In the genomic region with DNA sequence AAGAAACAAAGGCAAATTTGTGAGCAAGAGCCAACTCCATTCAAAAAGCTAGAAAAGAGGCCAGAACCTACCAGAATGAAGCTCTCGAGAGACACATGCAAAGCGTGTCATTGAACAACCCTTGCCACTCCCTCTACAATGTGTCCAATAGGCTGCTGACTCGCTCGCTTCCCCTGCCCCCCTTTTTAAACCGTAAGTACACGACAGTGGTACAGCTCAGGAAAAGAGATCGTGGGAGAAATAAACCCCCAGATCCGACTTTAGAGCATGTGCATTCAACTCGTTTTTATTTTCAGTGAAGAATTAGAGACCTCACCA, we compare ENCODE assay signal across 9 mouse cellular contexts.
A peak's percentile ranks its signal among the peaks of the same experiment; 100 is the strongest.
DNase-seq lines count a peak whose midpoint lies in the region; ATAC-seq and TF ChIP-seq lines count a peak whose summit lies in the region.
"Had no signal": no experiment of that assay in that cellular context is flagged by ENCODE, and none has a peak within 500 bp of the region (broad histone marks: within the 10 kb centered on the region; RNA-seq: fewer than 3 reads in every experiment).

No protein-coding gene starts in this region.

- no peak overlapping the region for H3K9ac ChIP-seq in lung, embryonic 14.5 days
- no peak overlapping the region for H3K9ac ChIP-seq in forebrain, embryonic 12.5 days
- H3K9ac ChIP-seq in limb, embryonic 15.5 days, result no peak overlapping the region
- H3K9ac ChIP-seq in stomach, embryonic 14.5 days (replicated peaks; ENCODE audit: low read depth, low read length), result no peak overlapping the region
- H3K9ac ChIP-seq: heart, embryonic 12.5 days had no signal

- H3K4me3 ChIP-seq in lung, embryonic 14.5 days (ENCODE audit: low read depth, low read length), result no peak overlapping the region
- H3K4me3 ChIP-seq in lung, adult 2 months (replicated peaks; ENCODE audit: extremely low read depth, low read depth, low read length), result no peak overlapping the region
- peak overlapping the region; percentile 19 for H3K4me3 ChIP-seq in forebrain, embryonic 12.5 days (replicated peaks)
- H3K4me3 ChIP-seq in limb, embryonic 15.5 days, result no peak overlapping the region
- H3K4me3 ChIP-seq in stomach, embryonic 14.5 days (ENCODE audit: low read depth, low read length), result no peak overlapping the region
- H3K4me3 ChIP-seq: heart, embryonic 12.5 days had no signal

- no peaks in the 10 kb centered on the region for H3K4me1 ChIP-seq in lung, embryonic 14.5 days (ENCODE audit: insufficient read depth)
- H3K4me1 ChIP-seq in lung, adult 2 months (ENCODE audit: control insufficient read depth, insufficient read depth, low read length), result no peaks in the 10 kb centered on the region; the same call in 1 of the 2 replicates
- H3K4me1 ChIP-seq in forebrain, embryonic 12.5 days, result peaks cover 14% of the 10 kb centered on the region
- 0 out of 2 replicates have a peak, but pooled peaks cover 3% of the 10 kb centered on the region for H3K4me1 ChIP-seq in limb, embryonic 15.5 days
- H3K4me1 ChIP-seq in stomach, embryonic 14.5 days (ENCODE audit: control insufficient read depth, insufficient read depth, low read length), result no peaks in the 10 kb centered on the region; the same call in 1 of the 2 replicates
- H3K4me1 ChIP-seq: heart, embryonic 12.5 days had no signal

- no peak for TF ChIP-seq CTCF in lung, embryonic 14.5 days (IDR thresholded peaks at IDR 0.05; ENCODE audit: low read depth)
- no peak for TF ChIP-seq CTCF in lung, adult 2 months (IDR thresholded peaks at IDR 0.05; ENCODE audit: insufficient read depth, low read length)

- WGBS in lung, embryonic 14.5 days, result 42% methylated on average over 9 of the region's 9 CpGs
- 40% methylated on average over 9 of the region's 9 CpGs for WGBS in lung, adult 2 months
- 25% methylated on average over 9 of the region's 9 CpGs for WGBS in forebrain, embryonic 12.5 days
- WGBS in limb, embryonic 15.5 days, result 50% methylated on average over 9 of the region's 9 CpGs
- 45% methylated on average over 9 of the region's 9 CpGs for WGBS in stomach, embryonic 14.5 days

- H3K27ac ChIP-seq in lung, embryonic 14.5 days (ENCODE audit: low read depth), result no peak overlapping the region
- H3K27ac ChIP-seq in forebrain, embryonic 12.5 days, result no peak overlapping the region
- H3K27ac ChIP-seq in limb, embryonic 15.5 days, result no peak overlapping the region
- H3K27ac ChIP-seq in stomach, embryonic 14.5 days (ENCODE audit: low read length), result no peak overlapping the region

- no peaks in the 10 kb centered on the region for H3K36me3 ChIP-seq in lung, embryonic 14.5 days (ENCODE audit: insufficient read depth)
- H3K36me3 ChIP-seq in forebrain, embryonic 12.5 days (replicated peaks), result no peaks in the 10 kb centered on the region
- H3K36me3 ChIP-seq in limb, embryonic 15.5 days, result no peaks in the 10 kb centered on the region
- no peaks in the 10 kb centered on the region for H3K36me3 ChIP-seq in stomach, embryonic 14.5 days (ENCODE audit: control insufficient read depth, insufficient read depth, low read length)
- H3K36me3 ChIP-seq: heart, embryonic 12.5 days had no signal

- peak; percentile 75 for DNase-seq in lung, embryonic 14.5 days
- DNase-seq in lung, adult 2 months, result no peak
- DNase-seq in gastrocnemius, postnatal 10 days, result no peak
- no peak for DNase-seq in heart, postnatal 4 days

- H3K27me3 ChIP-seq in lung, embryonic 14.5 days (ENCODE audit: insufficient read depth, low read length), result no peaks in the 10 kb centered on the region
- H3K27me3 ChIP-seq in forebrain, embryonic 12.5 days, result peaks cover 60% of the 10 kb centered on the region
- H3K27me3 ChIP-seq in limb, embryonic 15.5 days, result no peaks in the 10 kb centered on the region
- H3K27me3 ChIP-seq in stomach, embryonic 14.5 days (ENCODE audit: control insufficient read depth, insufficient read depth, low read length), result no peaks in the 10 kb centered on the region
- H3K27me3 ChIP-seq: heart, embryonic 12.5 days had no signal

- ATAC-seq in lung, embryonic 14.5 days (ENCODE audit: insufficient read depth), result peak; percentile 96
- peak; percentile 90 for ATAC-seq in forebrain, embryonic 12.5 days (ENCODE audit: low FRiP score)
- ATAC-seq in limb, embryonic 15.5 days (ENCODE audit: insufficient number of reproducible peaks, low FRiP score, low TSS enrichment, low read depth), result no peak; the same call in 1 of the 2 replicates
- ATAC-seq in stomach, embryonic 14.5 days (ENCODE audit: insufficient number of reproducible peaks, insufficient read depth, low FRiP score, low read depth), result peak; percentile 66; the same call in 1 of the 2 replicates
- no peak for ATAC-seq in erythroid progenitor cell, adult 5-6 weeks (replicated peaks; ENCODE audit: low FRiP score, poor library complexity, severe bottlenecking)

- H3K9me3 ChIP-seq in lung, embryonic 14.5 days (ENCODE audit: low read depth, low read length), result no peaks in the 10 kb centered on the region
- no peaks in the 10 kb centered on the region for H3K9me3 ChIP-seq in forebrain, embryonic 12.5 days
- no peaks in the 10 kb centered on the region for H3K9me3 ChIP-seq in limb, embryonic 15.5 days
- no peaks in the 10 kb centered on the region for H3K9me3 ChIP-seq in stomach, embryonic 14.5 days (ENCODE audit: control insufficient read depth, low read depth, low read length)
- H3K9me3 ChIP-seq: heart, embryonic 12.5 days had no signal

- H3K4me2 ChIP-seq in lung, embryonic 14.5 days, result peak overlapping the region; percentile 31
- H3K4me2 ChIP-seq in forebrain, embryonic 12.5 days, result peak overlapping the region; percentile 50
- H3K4me2 ChIP-seq in limb, embryonic 15.5 days, result peak overlapping the region; percentile 22; the same call in 1 of the 2 replicates
- peak overlapping the region; percentile 26 for H3K4me2 ChIP-seq in stomach, embryonic 14.5 days (replicated peaks; ENCODE audit: low read depth, low read length)
- H3K4me2 ChIP-seq: heart, embryonic 12.5 days had no signal

- TF ChIP-seq POLR2A in lung, adult 2 months (IDR thresholded peaks at IDR 0.05; ENCODE audit: borderline replicate concordance, extremely low read depth, low read depth, low read length), result no peak

Comparison
In these comparisons a context has a peak if more than half of its experiments do, and no peak if none do; other contexts are left out.
1. ATAC-seq: peak in lung, embryonic 14.5 days (single experiment), forebrain, embryonic 12.5 days (single experiment) and stomach, embryonic 14.5 days (single experiment); none in limb, embryonic 15.5 days (single experiment) and erythroid progenitor cell, adult 5-6 weeks (single experiment).
2. Peak in every context shown above with its lines, with median percentiles within 50 percentile points of each other: H3K4me2 ChIP-seq.